Mouse (Mus musculus): ENCODE results near the gene 4930519G04Rik.

- TF ChIP-seq CTCF (IDR thresholded peaks at IDR 0.05; ENCODE audit: low read depth): no peak
- TF ChIP-seq EP300 (IDR thresholded peaks at IDR 0.05; ENCODE audit: low read depth): no peak
Observed at GRCm38 (mm10) chr5:114809181-114809756, 44.2 kb upstream of the 4930519G04Rik start.
